Mouse (Mus musculus) spleen, adult 2 months (tissue): ENCODE data around the gene Raet1e.
"Not testable (repeated sequence)": the region's sequence is repeated elsewhere in the genome, so short reads cannot be mapped to it uniquely, and the experiment has no call there.

Experiments
- CTCF ChIP-seq: fragments of 200-500 bp; IDR thresholded peaks from 2 replicates; pipeline ENCODE4 v1.5.1; 2011; ENCODE audit warnings: mild to moderate bottlenecking, inconsistent platforms; ENCODE audit not compliant: insufficient read depth, insufficient read length, insufficient replicate concordance; ENCODE audit errors: extremely low read depth
- POLR2A ChIP-seq: fragments of 200-500 bp; IDR thresholded peaks from 2 replicates; pipeline ENCODE4 v1.6.1; 2011; ENCODE audit warnings: low read depth, low read length, inconsistent platforms

DNA sequence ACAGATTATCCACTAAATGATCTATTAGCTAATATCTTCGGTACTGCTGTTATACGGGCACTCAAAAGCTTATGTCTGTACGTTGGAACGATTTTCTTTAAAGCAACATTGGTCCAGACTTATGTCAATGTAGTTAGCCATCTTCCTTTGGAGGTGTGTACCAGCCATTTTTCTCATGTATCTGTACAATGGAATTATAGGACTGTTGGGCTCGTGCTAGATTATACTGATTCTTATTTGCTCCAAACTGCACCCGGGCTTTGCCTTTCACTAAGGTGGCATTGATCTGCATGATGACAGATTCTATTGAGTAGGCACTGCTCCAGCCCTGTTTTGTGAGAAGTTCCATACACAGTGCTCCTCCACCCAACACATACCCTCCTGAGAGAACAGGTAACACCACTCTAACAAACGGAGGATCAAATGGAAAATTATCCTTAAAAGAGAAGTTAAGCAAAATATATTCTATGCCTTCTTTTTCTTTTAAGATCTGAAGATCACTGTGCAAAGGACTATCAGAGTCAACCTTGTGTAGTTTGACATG is 5.2 kb upstream of the Raet1e start:
- TF ChIP-seq CTCF, POLR2A: not testable (repeated sequence)
